Mouse (Mus musculus) hindbrain, embryonic 12.5 days (tissue): Measurements from ENCODE around the gene Dgka. TPM values are rescaled to one million over a fixed set of nuclear protein-coding genes. Genes with fewer than 3 reads are reported as not detected.
"Not testable (repeated sequence)": the region's sequence is repeated elsewhere in the genome, so short reads cannot be mapped to it uniquely, and the experiment has no call there.

ENCODE experiments used
- ATAC-seq: fragments of 200-750 bp; cut with Nextera tagmentation; 2 replicates; pipeline ENCODE4 v1.8.0; 2017; ENCODE audit warnings: moderate TSS enrichment; ENCODE audit not compliant: low FRiP score
- H3K27ac ChIP-seq: fragments of 300-500 bp; sonication (generic); 2 replicates; pipeline ENCODE4 v1.5.1; 2016; ENCODE audit warnings: mild to moderate bottlenecking
- H3K27me3 ChIP-seq: fragments of 300-500 bp; sonication (generic); 2 replicates; pipeline ENCODE4 v1.6.1; 2016; ENCODE audit warnings: mild to moderate bottlenecking
- H3K36me3 ChIP-seq: fragments of 300-500 bp; sonication (generic); 2 replicates; pipeline ENCODE4 v1.6.1; 2016; ENCODE audit warnings: mild to moderate bottlenecking
- H3K4me1 ChIP-seq: fragments of 300-500 bp; sonication (generic); 2 replicates; pipeline ENCODE4 v1.6.1; 2016
- H3K4me2 ChIP-seq: fragments of 300-500 bp; sonication (generic); replicated peaks from 2 replicates; pipeline ENCODE4 v1.6.1; 2016; ENCODE audit warnings: mild to moderate bottlenecking
- H3K4me3 ChIP-seq: fragments of 300-500 bp; sonication (generic); 2 replicates; pipeline ENCODE4 v1.5.1; 2016; ENCODE audit warnings: mild to moderate bottlenecking
- H3K9ac ChIP-seq: fragments of 300-500 bp; sonication (generic); 2 replicates; pipeline ENCODE4 v1.6.1; 2016; ENCODE audit warnings: mild to moderate bottlenecking, moderate library complexity
- H3K9me3 ChIP-seq: fragments of 300-500 bp; sonication (generic); replicated peaks from 2 replicates; pipeline ENCODE4 v1.6.1; 2016; ENCODE audit warnings: mild to moderate bottlenecking
- WGBS: fragments of 180-500 bp; shearing (Covaris S2); methylation state at CpG from one replicate; pipeline ENCODE4 v1.1.7; 2016; 5-methylcytosine and 5-hydroxymethylcytosine counted together
- polyA plus RNA-seq: library from polyadenylated mRNA; unstranded; fragments of >200 nt; fragmentation: Nextera tagmentation; extraction: Ambion mirVana; gene quantifications from 2 replicates; pipeline ENCODE4 v1.2.1, GENCODE M21; 2016

Dgka gene
- polyA plus RNA-seq, 1 experiment from 2014 or later, result 7.3 TPM

- not testable (repeated sequence) for H3K9me3 ChIP-seq, H3K36me3 ChIP-seq, H3K4me1 ChIP-seq, H3K27ac ChIP-seq, H3K27me3 ChIP-seq, H3K4me3 ChIP-seq, H3K9ac ChIP-seq, ATAC-seq, H3K4me2 ChIP-seq
- 78% methylated on average over 4 of the region's 4 CpGs for WGBS
These were observed 19.2 kb downstream of the Dgka start for GRCm38 (mm10) chr10:128725466-128725865.

GRCm38 (mm10) chr10:128715559-128716537 lies 28.8 kb downstream of the Dgka start:
- Histone ChIP-seq H3K4me2 (no peak overlapping the region), H3K36me3 (no peaks in the 10 kb centered on the region), H3K4me1 (no peaks in the 10 kb centered on the region), H3K27ac (no peak overlapping the region), H3K9me3 (no peaks in the 10 kb centered on the region), H3K4me3 (no peak overlapping the region), H3K27me3 (no peaks in the 10 kb centered on the region), H3K9ac (no peak overlapping the region)
- 85% methylated on average over 19 of the region's 19 CpGs for WGBS
- no peak for ATAC-seq

DNA sequence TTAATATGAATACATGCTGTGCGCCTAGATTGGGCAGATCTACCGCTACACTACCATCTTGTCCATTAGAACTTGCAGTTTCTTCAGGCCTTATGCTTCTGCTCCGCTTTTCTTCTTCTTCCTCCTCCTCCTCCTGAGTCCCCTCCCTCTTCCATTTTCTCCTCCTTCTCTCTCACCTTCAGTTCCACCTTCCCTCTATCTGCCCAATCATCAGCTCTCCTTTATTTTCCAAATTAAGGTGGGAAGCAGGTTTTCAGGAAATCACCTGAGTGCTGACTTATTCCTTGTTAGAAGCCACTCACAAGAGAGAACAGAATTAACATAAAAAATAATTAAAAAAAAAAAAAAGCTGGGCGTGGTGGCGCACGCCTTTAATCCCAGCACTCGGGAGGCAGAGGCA lies 33.3 kb downstream of the Dgka start:
- H3K4me2 ChIP-seq, H3K27me3 ChIP-seq, H3K4me3 ChIP-seq, ATAC-seq, H3K4me1 ChIP-seq, H3K27ac ChIP-seq, H3K9ac ChIP-seq, H3K9me3 ChIP-seq, H3K36me3 ChIP-seq: not testable (repeated sequence)
- WGBS, result 91% methylated on average over 7 of the region's 7 CpGs

GRCm38 (mm10) chr10:128705317-128705693 lies 39.4 kb downstream of the Dgka start:
- Histone ChIP-seq H3K27me3 (0 out of 2 replicates have a peak, but pooled peaks cover 2% of the 10 kb centered on the region), H3K36me3 (peaks cover 10% of the 10 kb centered on the region), H3K4me1 (peaks cover 12% of the 10 kb centered on the region), H3K4me3 (peak overlapping the region; percentile 80), H3K9me3 (no peaks in the 10 kb centered on the region), H3K4me2 (peak overlapping the region; percentile 74), H3K27ac (0 out of 2 replicates have a peak overlapping the region, but pooled peaks have one; percentile 23), H3K9ac (peak overlapping the region; percentile 39; the same call in 1 of the 2 replicates)
- peak; percentile 30; the same call in 1 of the 2 replicates for ATAC-seq
- WGBS, result 12% methylated on average over 11 of the region's 11 CpGs

GRCm38 (mm10) chr10:128704491-128705316 lies 40.0 kb downstream of the Dgka start, which contains the start of gene Cdk2:
Gene Cdk2, minus strand, starts transcription at chr10:128705031.
- Histone ChIP-seq H3K4me1 (peaks cover 12% of the 10 kb centered on the region), H3K4me2 (peak within 1 kb of the TSS; percentile 74), H3K9me3 (no peaks in the 10 kb centered on the region), H3K9ac (peak within 1 kb of the TSS; percentile 65), H3K36me3 (peaks cover 14% of the 10 kb centered on the region), H3K27me3 (0 out of 2 replicates have a peak, but pooled peaks cover 2% of the 10 kb centered on the region), H3K4me3 (peak within 1 kb of the TSS; percentile 80), H3K27ac (peak within 1 kb of the TSS; percentile 82)
- whole genome bisulfite sequencing, result 1% methylated on average over 61 of the region's 62 CpGs
- ATAC-seq, result peak; percentile 94

- Histone ChIP-seq H3K4me3 (peak within 1 kb of the TSS; percentile 80), H3K4me1 (peaks cover 12% of the 10 kb centered on the region), H3K9ac (peak within 1 kb of the TSS; percentile 65), H3K27me3 (0 out of 2 replicates have a peak, but pooled peaks cover 2% of the 10 kb centered on the region), H3K4me2 (peak within 1 kb of the TSS; percentile 74), H3K36me3 (peaks cover 19% of the 10 kb centered on the region), H3K27ac (peak within 1 kb of the TSS; percentile 82), H3K9me3 (no peaks in the 10 kb centered on the region)
- ATAC-seq, result no peak
- 27% methylated on average over 4 of the region's 4 CpGs for WGBS
These were observed 40.8 kb downstream of the Dgka start, which contains the start of gene Pmel for GRCm38 (mm10) chr10:128703895-128704294. Gene Pmel, plus strand, starts transcription at chr10:128704195.

GRCm38 (mm10) chr10:128702328-128703007 lies 42.2 kb downstream of the Dgka start:
- Histone ChIP-seq H3K27me3 (0 out of 2 replicates have a peak, but pooled peaks cover 2% of the 10 kb centered on the region), H3K4me1 (peaks cover 12% of the 10 kb centered on the region), H3K27ac (no peak overlapping the region), H3K36me3 (peaks cover 21% of the 10 kb centered on the region), H3K4me3 (no peak overlapping the region), H3K9ac (no peak overlapping the region), H3K9me3 (no peaks in the 10 kb centered on the region), H3K4me2 (no peak overlapping the region)
- 85% methylated on average over 6 of the region's 6 CpGs for WGBS
- no peak for ATAC-seq

GRCm38 (mm10) chr10:128700712-128701111 lies 43.9 kb downstream of the Dgka start:
- H3K9ac ChIP-seq, result no peak overlapping the region
- H3K4me3 ChIP-seq, result no peak overlapping the region
- H3K27ac ChIP-seq, result no peak overlapping the region
- no peak overlapping the region for H3K4me2 ChIP-seq
- peaks cover 12% of the 10 kb centered on the region for H3K4me1 ChIP-seq
- H3K36me3 ChIP-seq, result peaks cover 21% of the 10 kb centered on the region
- WGBS, result 89% methylated on average over 5 of the region's 5 CpGs
- H3K27me3 ChIP-seq, result no peaks in the 10 kb centered on the region
- no peak for ATAC-seq
- H3K9me3 ChIP-seq, result no peaks in the 10 kb centered on the region

GRCm38 (mm10) chr10:128699611-128700010 lies 45.0 kb downstream of the Dgka start:
- Histone ChIP-seq H3K36me3 (peaks cover 21% of the 10 kb centered on the region), H3K27me3 (no peaks in the 10 kb centered on the region), H3K4me1 (peaks cover 15% of the 10 kb centered on the region), H3K4me2 (no peak overlapping the region), H3K9me3 (no peaks in the 10 kb centered on the region), H3K9ac (no peak overlapping the region), H3K27ac (no peak overlapping the region), H3K4me3 (no peak overlapping the region)
- no peak for ATAC-seq
- WGBS, result 84% methylated on average over 11 of the region's 11 CpGs

- Histone ChIP-seq H3K27me3 (no peaks in the 10 kb centered on the region), H3K36me3 (peaks cover 21% of the 10 kb centered on the region), H3K9me3 (no peaks in the 10 kb centered on the region), H3K4me3 (no peak overlapping the region), H3K27ac (no peak overlapping the region), H3K9ac (no peak overlapping the region), H3K4me1 (peaks cover 15% of the 10 kb centered on the region), H3K4me2 (no peak overlapping the region)
- 87% methylated on average over 5 of the region's 5 CpGs for WGBS
- ATAC-seq, result no peak
These were observed 45.6 kb downstream of the Dgka start for GRCm38 (mm10) chr10:128699006-128699405.

DNA sequence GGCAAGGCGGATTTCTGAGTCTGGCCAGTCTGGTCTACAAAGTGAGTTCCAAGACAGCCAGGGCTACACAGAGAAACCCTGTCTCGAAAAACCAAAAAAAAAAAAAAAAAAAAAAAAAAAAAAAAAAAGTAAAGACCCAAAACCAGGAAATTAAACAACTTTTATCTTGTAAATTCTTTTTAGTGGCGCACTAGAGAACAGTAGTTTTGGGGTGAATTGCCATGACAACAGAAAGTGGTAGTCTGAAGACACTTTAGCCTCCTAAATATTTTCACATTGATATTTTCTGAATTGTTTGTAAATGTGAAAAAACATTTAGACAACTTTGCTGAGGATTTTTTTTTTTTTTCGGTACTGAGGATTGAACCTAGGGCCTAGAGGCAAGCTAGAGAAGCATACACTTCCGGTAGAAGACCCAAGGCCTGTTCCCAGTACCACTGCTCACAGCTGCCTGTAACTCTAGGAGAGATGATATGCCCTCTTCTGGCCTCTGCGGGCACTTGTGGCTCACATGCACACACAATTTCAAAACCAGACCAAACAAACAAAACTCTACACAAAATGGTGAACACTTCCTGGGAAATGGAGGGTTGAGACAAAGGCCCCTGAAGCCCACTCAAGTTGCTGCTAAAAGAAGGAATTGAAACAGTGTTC lies 47.5 kb downstream of the Dgka start:
- Histone ChIP-seq H3K36me3 (peaks cover 23% of the 10 kb centered on the region), H3K27me3 (no peaks in the 10 kb centered on the region), H3K27ac (no peak overlapping the region), H3K9ac (no peak overlapping the region), H3K4me3 (peak overlapping the region; percentile 93; the same call in 1 of the 2 replicates), H3K4me2 (peak overlapping the region; percentile 57), H3K9me3 (no peaks in the 10 kb centered on the region), H3K4me1 (peaks cover 10% of the 10 kb centered on the region)
- WGBS, result 93% methylated on average over 6 of the region's 6 CpGs
- ATAC-seq, result no peak
